Mouse (Mus musculus) small intestine, adult 2 months (tissue): Measurements from ENCODE around the gene Pkm.
A peak's percentile ranks its signal among the peaks of the same experiment; 100 is the strongest.

Source experiments
- CTCF ChIP-seq: fragments of 200-500 bp; IDR thresholded peaks from 2 replicates; pipeline ENCODE4 v1.5.1; 2012; ENCODE audit warnings: low read depth, mild to moderate bottlenecking, control low read depth, inconsistent platforms, low read length, moderate library complexity, mixed read lengths; ENCODE audit not compliant: insufficient replicate concordance, insufficient read length; ENCODE audit errors: extremely low read depth
- POLR2A ChIP-seq: fragments of 200-500 bp; IDR thresholded peaks from 2 replicates; pipeline ENCODE4 v1.6.1; 2012; ENCODE audit warnings: low read depth, mild to moderate bottlenecking, control low read depth, inconsistent platforms, low read length, moderate library complexity

DNA sequence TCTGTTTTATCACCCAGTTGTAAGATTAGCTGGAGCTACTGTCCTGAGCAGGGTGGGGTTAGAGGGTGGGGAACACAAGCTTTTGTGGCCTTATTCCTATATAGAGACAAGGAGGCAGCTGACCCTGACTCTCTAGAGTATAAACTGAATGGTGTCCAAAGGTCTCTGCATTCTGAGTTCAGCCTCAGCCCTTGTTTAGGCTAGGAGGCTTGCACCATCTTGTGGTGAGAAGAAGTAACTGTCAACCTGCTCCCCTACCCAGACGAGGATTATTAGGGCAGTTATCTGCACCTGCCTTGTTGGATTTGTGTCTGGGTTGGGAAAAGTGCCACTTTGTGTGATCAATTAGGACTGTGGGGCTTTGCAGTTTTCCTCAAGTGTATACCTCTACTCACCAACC lies 22.1 kb downstream of the Pkm start:
- TF ChIP-seq CTCF = 0 out of 2 replicates have a peak, but pooled peaks have one; percentile 31
- TF ChIP-seq POLR2A = no peak
